Mouse (Mus musculus): ENCODE measurements around the gene Fat3. TPM values are rescaled to one million over a fixed set of nuclear protein-coding genes. Genes with fewer than 3 reads are reported as not detected.

Fat3 gene
- total RNA-seq, 2 experiments from 2014 or later = 1.6 to 1.7 TPM

GRCm38 (mm10) chr9:15975999-15976398, 525.1 kb downstream of the Fat3 start:
- intact Hi-C loops (cut with DNase I; ENCODE audit: low total_unique reads) = no loop called here
- DNase-seq = no peak

- intact Hi-C loops (cut with DNase I; ENCODE audit: low total_unique reads) = no loop called here
- no peak for DNase-seq
Measured at GRCm38 (mm10) chr9:15972201-15972600, 528.9 kb downstream of the Fat3 start.

- intact Hi-C loops (cut with DNase I; ENCODE audit: low total_unique reads) = no loop called here
- DNase-seq = no peak
Measured at GRCm38 (mm10) chr9:15971393-15971792, 529.7 kb downstream of the Fat3 start.

GRCm38 (mm10) chr9:15964198-15964597, 536.9 kb downstream of the Fat3 start:
- intact Hi-C loops (cut with DNase I; ENCODE audit: low total_unique reads) = no loop called here
- DNase-seq = no peak

- DNase-seq = no peak
- intact Hi-C loops (cut with DNase I; ENCODE audit: low total_unique reads) = no loop called here
Measured at GRCm38 (mm10) chr9:15962886-15963285, 538.2 kb downstream of the Fat3 start.

GRCm38 (mm10) chr9:15958224-15958787, 542.8 kb downstream of the Fat3 start:
- intact Hi-C loops (cut with DNase I; ENCODE audit: low total_unique reads) = no loop called here

GRCm38 (mm10) chr9:15957816-15958215, 543.3 kb downstream of the Fat3 start:
- intact Hi-C loops (cut with DNase I; ENCODE audit: low total_unique reads) = no loop called here
- DNase-seq = no peak

More at GRCm38 (mm10) chr9:15958224-15958787, 542.8 kb downstream of the Fat3 start:
- DNase-seq = no peak

GRCm38 (mm10) chr9:15955147-15955782, 545.8 kb downstream of the Fat3 start:
- DNase-seq = no peak
- intact Hi-C loops (cut with DNase I; ENCODE audit: low total_unique reads) = no loop called here

- intact Hi-C loops (cut with DNase I; ENCODE audit: low total_unique reads) = no loop called here
Measured at GRCm38 (mm10) chr9:15954338-15954704, 546.8 kb downstream of the Fat3 start.

GRCm38 (mm10) chr9:15953585-15954337, 547.3 kb downstream of the Fat3 start:
- intact Hi-C loops (cut with DNase I; ENCODE audit: low total_unique reads) = no loop called here
- no peak for DNase-seq

More at GRCm38 (mm10) chr9:15954338-15954704, 546.8 kb downstream of the Fat3 start:
- DNase-seq = no peak

- DNase-seq = no peak
- intact Hi-C loops (cut with DNase I; ENCODE audit: low total_unique reads) = no loop called here
Measured at GRCm38 (mm10) chr9:15948086-15948485, 553.0 kb downstream of the Fat3 start.

- no peak for DNase-seq
- intact Hi-C loops (cut with DNase I; ENCODE audit: low total_unique reads) = no loop called here
Measured at GRCm38 (mm10) chr9:15944182-15944581, 556.9 kb downstream of the Fat3 start.

GRCm38 (mm10) chr9:15943486-15944153, 557.5 kb downstream of the Fat3 start:
- DNase-seq = no peak
- intact Hi-C loops (cut with DNase I; ENCODE audit: low total_unique reads) = no loop called here

GRCm38 (mm10) chr9:15941818-15942217, 559.3 kb downstream of the Fat3 start:
- intact Hi-C loops (cut with DNase I; ENCODE audit: low total_unique reads) = no loop called here
- no peak for DNase-seq

GRCm38 (mm10) chr9:15940933-15941673, 560.0 kb downstream of the Fat3 start:
- DNase-seq = no peak
- intact Hi-C loops (cut with DNase I; ENCODE audit: low total_unique reads) = no loop called here

GRCm38 (mm10) chr9:15939594-15939993, 561.5 kb downstream of the Fat3 start:
- intact Hi-C loops (cut with DNase I; ENCODE audit: low total_unique reads) = no loop called here
- no peak for DNase-seq

- no peak for DNase-seq
- intact Hi-C loops (cut with DNase I; ENCODE audit: low total_unique reads) = no loop called here
Measured at GRCm38 (mm10) chr9:15937837-15938514, 563.1 kb downstream of the Fat3 start.

- intact Hi-C loops (cut with DNase I; ENCODE audit: low total_unique reads) = no loop called here
- DNase-seq = no peak
Measured at GRCm38 (mm10) chr9:15930928-15931443, 570.1 kb downstream of the Fat3 start.

- intact Hi-C loops (cut with DNase I; ENCODE audit: low total_unique reads) = no loop called here
- DNase-seq = no peak
Measured at GRCm38 (mm10) chr9:15928331-15928730, 572.8 kb downstream of the Fat3 start.
